1 mouse cellular context compared by ENCODE assay signal in the genomic region with DNA sequence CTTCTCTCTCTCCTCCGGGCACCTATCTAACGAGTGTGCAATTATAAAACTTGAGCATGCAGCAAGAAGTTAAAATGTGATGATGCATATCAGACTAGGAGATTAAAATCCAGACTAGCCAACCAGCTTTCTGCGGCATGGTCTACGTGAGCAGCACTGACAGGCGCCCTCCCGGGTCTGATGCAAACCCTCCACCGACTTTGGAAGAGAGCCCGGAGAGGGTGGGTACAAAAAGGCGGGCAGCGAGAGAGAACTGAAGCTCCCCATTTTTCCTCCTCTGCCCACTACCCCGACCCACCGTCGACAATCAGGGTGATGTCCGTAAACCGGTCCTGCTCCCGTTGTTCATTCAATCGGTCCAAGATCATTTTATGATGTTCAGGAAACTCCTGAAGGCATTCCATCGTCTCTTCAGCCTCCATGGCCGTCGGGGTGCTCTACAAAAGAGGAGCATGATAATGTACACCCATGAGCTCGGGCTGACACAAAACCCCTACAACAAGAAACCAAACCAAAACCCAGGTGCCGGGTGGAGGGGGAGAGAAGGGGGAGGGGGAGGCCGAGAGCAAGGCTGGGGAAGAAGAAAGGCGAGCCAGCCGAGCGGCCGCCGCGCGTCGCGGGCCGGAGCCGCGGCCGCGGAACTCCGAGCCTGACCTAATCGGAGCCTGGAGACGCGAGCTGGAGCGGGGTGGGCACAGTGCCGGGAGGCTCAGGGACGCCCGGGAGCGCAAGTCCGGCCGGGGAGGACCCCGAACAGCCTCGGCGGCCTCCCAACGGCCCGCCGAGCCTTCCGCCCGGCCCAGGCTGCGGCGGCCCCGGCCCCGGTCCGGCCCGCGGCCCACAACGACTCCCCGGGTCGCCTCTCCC.
TF ChIP-seq lines count a peak whose summit lies in the region.

No protein-coding gene starts in this region.

TF ChIP-seq in CH12.LX, 34 proteins besides CTCF, POLR2A, EP300 and RAD21:
- no peak for TF ChIP-seq RCOR1 (conservative IDR thresholded peaks at IDR 0.05; ENCODE audit: low read depth, low read length)
- no peak for TF ChIP-seq TBP (conservative IDR thresholded peaks at IDR 0.05; ENCODE audit: low read depth, low read length)
- no peak for TF ChIP-seq ZKSCAN1 (IDR thresholded peaks at IDR 0.05; ENCODE audit: borderline replicate concordance, low read depth, low read length)
- TF ChIP-seq NELFE (IDR thresholded peaks at IDR 0.05; ENCODE audit: low read depth, low read length), result 0 out of 2 replicates have a peak, but pooled peaks have one; percentile 45
- TF ChIP-seq MEF2A (IDR thresholded peaks at IDR 0.05; ENCODE audit: borderline replicate concordance, low read depth, low read length), result no peak
- peak; percentile 13; the same call in 1 of the 2 replicates for TF ChIP-seq SIN3A (IDR thresholded peaks at IDR 0.05; ENCODE audit: low read length)
- no peak for TF ChIP-seq KAT2A (IDR thresholded peaks at IDR 0.05; ENCODE audit: insufficient replicate concordance, low read length)
- no peak for TF ChIP-seq JUN (IDR thresholded peaks at IDR 0.05; ENCODE audit: insufficient read depth, low read depth, low read length)
- no peak for TF ChIP-seq BHLHE40 (IDR thresholded peaks at IDR 0.05; ENCODE audit: low read depth, low read length)
- TF ChIP-seq NRF1 (IDR thresholded peaks at IDR 0.05; ENCODE audit: low read depth, low read length), result no peak
- TF ChIP-seq E2F4 (IDR thresholded peaks at IDR 0.05; ENCODE audit: insufficient replicate concordance, low read depth, low read length), result no peak
- peak; percentile 54 for TF ChIP-seq MXI1 (IDR thresholded peaks at IDR 0.05; ENCODE audit: low read depth, low read length)
- TF ChIP-seq USF2 (conservative IDR thresholded peaks at IDR 0.05; ENCODE audit: low read depth, low read length), result no peak
